Mouse (Mus musculus): ENCODE data around the gene Bmp3. TPM values are rescaled to one million over a fixed set of nuclear protein-coding genes. Genes with fewer than 3 reads are reported as not detected.

The Bmp3 gene
- 3.5 TPM for polyA plus RNA-seq (2014; fragmentation: Illumina TruSeq; extraction: RNeasy Lipid Tissue Mini Kit (QIAGEN cat#74804); ENCODE audit: low read depth, low replicate concordance)

DNA sequence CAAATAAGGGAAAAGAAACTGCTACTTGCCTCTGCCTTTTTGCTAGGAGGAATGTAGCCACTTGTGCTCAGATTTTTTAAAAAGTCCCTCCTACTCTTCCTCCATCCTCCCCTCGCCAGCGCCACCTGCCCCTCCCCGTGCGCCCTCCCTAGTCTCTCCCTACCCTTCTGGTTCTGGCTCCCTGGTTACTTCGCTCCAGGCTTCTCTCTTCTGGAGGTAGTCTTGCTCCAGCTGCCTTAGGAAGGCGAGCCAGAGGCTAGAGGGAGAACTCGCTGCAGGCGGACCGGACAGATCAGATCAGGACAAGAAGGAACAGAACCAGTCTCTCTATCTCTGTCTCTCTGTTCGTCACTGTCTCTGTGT, at the start of gene Bmp3:
Bmp3 (plus strand) TSS at position 152 of the 363 bp plus-strand sequence.

Other genes starting within 250 kb of the Bmp3 start
- gene Prkg2, start 182.9 kb downstream of the Bmp3 start, polyA plus RNA-seq (2014; fragmentation: Illumina TruSeq; extraction: RNeasy Lipid Tissue Mini Kit (QIAGEN cat#74804); ENCODE audit: low read depth, low replicate concordance), result 2.3 TPM